Mouse (Mus musculus) large intestine, adult 2 months (tissue): ENCODE measurements at regions not wholly inside any gene's neighbourhood (a gene's known extent, or its start where the extent isn't known, plus 50 kb on each side); places are given as distances from the start of the nearest gene placed in this dataset.

Source experiments
- DNase-seq: peaks from one replicate; pipeline ENCODE4 v3.0.0-alpha.2; 2012; ENCODE audit warnings: low read depth, low spot score
- WGBS: fragments of 180-500 bp; shearing (Covaris S2); methylation state at CpG from one replicate; pipeline ENCODE4 v1.1.7; 2018; 5-methylcytosine and 5-hydroxymethylcytosine counted together

- WGBS: 73% methylated on average over 2 of the region's 2 CpGs
- no peak for DNase-seq
Observed at GRCm38 (mm10) chr13:101456926-101457325, 311.1 kb downstream of the Pik3r1 start.

- no peak for DNase-seq
Observed at GRCm38 (mm10) chr13:101454276-101454675, 313.7 kb downstream of the Pik3r1 start.

- whole genome bisulfite sequencing: 71% methylated on average over 6 of the region's 6 CpGs
- DNase-seq: no peak
Observed at GRCm38 (mm10) chr13:101450501-101450900, 317.5 kb downstream of the Pik3r1 start.

GRCm38 (mm10) chr13:101439517-101439916 lies 328.5 kb downstream of the Pik3r1 start:
- no peak for DNase-seq
- WGBS: 70% methylated on average over 3 of the region's 3 CpGs

- DNase-seq: no peak
- 23% methylated on average over 6 of the region's 6 CpGs for WGBS
Observed at GRCm38 (mm10) chr13:101439041-101439440, 329.0 kb downstream of the Pik3r1 start.

- DNase-seq: no peak
- 95% methylated on average over 6 of the region's 6 CpGs for WGBS
Observed at GRCm38 (mm10) chr13:101433162-101433561, 334.9 kb downstream of the Pik3r1 start.

- DNase-seq: no peak
- 48% methylated on average over 12 of the region's 12 CpGs for whole genome bisulfite sequencing
Observed at GRCm38 (mm10) chr13:101427426-101428221, 340.4 kb downstream of the Pik3r1 start.

GRCm38 (mm10) chr13:101426461-101426860 lies 341.6 kb downstream of the Pik3r1 start:
- DNase-seq: no peak
- WGBS: 61% methylated on average over 5 of the region's 5 CpGs

- 72% methylated on average over 3 of the region's 3 CpGs for WGBS
- no peak for DNase-seq
Observed at GRCm38 (mm10) chr13:101422082-101422481, 345.9 kb downstream of the Pik3r1 start.

- no peak for DNase-seq
Observed at GRCm38 (mm10) chr13:101419457-101420025, 348.5 kb downstream of the Pik3r1 start.

GRCm38 (mm10) chr13:101418272-101418671 lies 349.7 kb downstream of the Pik3r1 start:
- 88% methylated on average over 6 of the region's 6 CpGs for WGBS
- no peak for DNase-seq

More at GRCm38 (mm10) chr13:101419457-101420025, 348.5 kb downstream of the Pik3r1 start:
- 88% methylated on average over 7 of the region's 7 CpGs for WGBS

GRCm38 (mm10) chr13:101408885-101409284 lies 359.1 kb downstream of the Pik3r1 start:
- WGBS: 79% methylated on average over 4 of the region's 4 CpGs
- DNase-seq: no peak

GRCm38 (mm10) chr13:101407633-101408032 lies 360.4 kb downstream of the Pik3r1 start:
- no peak for DNase-seq
- 86% methylated on average over 1 of the region's 1 CpGs for WGBS

- no peak for DNase-seq
- 81% methylated on average over 5 of the region's 5 CpGs for whole genome bisulfite sequencing
Observed at GRCm38 (mm10) chr13:101373581-101374189, 394.3 kb downstream of the Pik3r1 start.

- WGBS: 43% methylated on average over 1 of the region's 1 CpGs
- DNase-seq: no peak
Observed at GRCm38 (mm10) chr13:101371906-101372305, 396.1 kb downstream of the Pik3r1 start.

- no peak for DNase-seq
- WGBS: 63% methylated on average over 5 of the region's 5 CpGs
Observed at GRCm38 (mm10) chr13:101368170-101368569, 399.8 kb downstream of the Pik3r1 start.

- DNase-seq: no peak
- WGBS: 93% methylated on average over 3 of the region's 3 CpGs
Observed at GRCm38 (mm10) chr13:101355363-101355762, 412.7 kb downstream of the Pik3r1 start.

GRCm38 (mm10) chr13:101351123-101351522 lies 416.9 kb downstream of the Pik3r1 start:
- 82% methylated on average over 4 of the region's 4 CpGs for WGBS
- no peak for DNase-seq

- WGBS: 53% methylated on average over 2 of the region's 2 CpGs
- DNase-seq: no peak
Observed at GRCm38 (mm10) chr13:101349354-101349753, 418.7 kb downstream of the Pik3r1 start.

GRCm38 (mm10) chr13:101338280-101338872 lies 429.6 kb downstream of the Pik3r1 start:
- WGBS: 88% methylated on average over 3 of the region's 3 CpGs
- DNase-seq: no peak
